Mouse (Mus musculus) stomach, embryonic 14.5 days (tissue): Measurements from ENCODE around the gene Kcnt1. TPM values are rescaled to one million over a fixed set of nuclear protein-coding genes. Genes with fewer than 3 reads are reported as not detected.
"Not testable (repeated sequence)": the region's sequence is repeated elsewhere in the genome, so short reads cannot be mapped to it uniquely, and the experiment has no call there.

Experiments
- ATAC-seq: fragments of 200-750 bp; cut with Nextera tagmentation; 2 replicates; pipeline ENCODE4 v1.8.0; 2017; ENCODE audit warnings: low read depth, moderate TSS enrichment; ENCODE audit not compliant: insufficient number of reproducible peaks, insufficient read depth, low FRiP score
- H3K27ac ChIP-seq: fragments of 300-500 bp; sonication (generic); 2 replicates; pipeline ENCODE4 v1.5.1; 2014; ENCODE audit warnings: mild to moderate bottlenecking, low read length, moderate library complexity, mixed read lengths
- H3K27me3 ChIP-seq: fragments of 300-500 bp; sonication (generic); 2 replicates; pipeline ENCODE4 v1.6.1; 2014; ENCODE audit warnings: low read length, control low read depth, mixed read lengths; ENCODE audit not compliant: control insufficient read depth, insufficient read depth
- H3K36me3 ChIP-seq: fragments of 300-500 bp; sonication (generic); 2 replicates; pipeline ENCODE4 v1.6.1; 2014; ENCODE audit warnings: mild to moderate bottlenecking, control low read depth, low read length, moderate library complexity, mixed read lengths; ENCODE audit not compliant: control insufficient read depth, insufficient read depth
- H3K4me1 ChIP-seq: fragments of 300-500 bp; sonication (generic); 2 replicates; pipeline ENCODE4 v1.6.1; 2014; ENCODE audit warnings: low read length, control low read depth, mixed read lengths; ENCODE audit not compliant: control insufficient read depth, insufficient read depth
- H3K4me2 ChIP-seq: fragments of 300-500 bp; sonication (generic); replicated peaks from 2 replicates; pipeline ENCODE4 v1.6.1; 2014; ENCODE audit warnings: low read depth, low read length, control low read depth
- H3K4me3 ChIP-seq: fragments of 300-500 bp; sonication (generic); 2 replicates; pipeline ENCODE4 v1.5.1; 2014; ENCODE audit warnings: low read depth, low read length, control low read depth
- H3K9ac ChIP-seq: fragments of 300-500 bp; sonication (generic); replicated peaks from 2 replicates; pipeline ENCODE4 v1.6.1; 2014; ENCODE audit warnings: low read depth, mild to moderate bottlenecking, control low read depth, low read length, moderate library complexity, mixed read lengths
- H3K9me3 ChIP-seq: fragments of 300-500 bp; sonication (generic); 2 replicates; pipeline ENCODE4 v1.6.1; 2016; ENCODE audit warnings: low read depth, low read length, control low read depth; ENCODE audit not compliant: control insufficient read depth
- WGBS: fragments of 180-500 bp; shearing (Covaris S2); extraction: QIAGEN DNeasy Blood & Tissue Kit; methylation state at CpG from one replicate; pipeline ENCODE4 v1.1.7; 2014; 5-methylcytosine and 5-hydroxymethylcytosine counted together
- polyA plus RNA-seq: library from polyadenylated mRNA; unstranded; fragments of >200 nt; fragmentation: Nextera tagmentation; extraction: Ambion mirVana; gene quantifications from 2 replicates; pipeline ENCODE4 v1.2.1, GENCODE M21; 2014

Gene Kcnt1
- 0.59 and 0.80 TPM in 2 replicates for polyA plus RNA-seq

GRCm38 (mm10) chr2:25863337-25864131, at the start of gene Kcnt1:
Kcnt1 (plus strand) TSS chr2:25863734.
- H3K4me1 ChIP-seq: peaks cover 7% of the 10 kb centered on the region
- H3K4me3 ChIP-seq: peak within 1 kb of the TSS; percentile 38
- H3K36me3 ChIP-seq: no peaks in the 10 kb centered on the region
- peaks cover 4% of the 10 kb centered on the region; the same call in 1 of the 2 replicates for H3K27me3 ChIP-seq
- WGBS: 2% methylated on average over 51 of the region's 53 CpGs
- no peak within 1 kb of the TSS for H3K9ac ChIP-seq
- no peak within 1 kb of the TSS for H3K27ac ChIP-seq
- H3K9me3 ChIP-seq: no peaks in the 10 kb centered on the region
- peak within 1 kb of the TSS; percentile 95 for H3K4me2 ChIP-seq
- ATAC-seq: 0 out of 2 replicates have a peak, but pooled peaks have one; percentile 18

- H3K4me2 ChIP-seq, H3K4me3 ChIP-seq, H3K4me1 ChIP-seq, H3K27ac ChIP-seq, H3K27me3 ChIP-seq, H3K36me3 ChIP-seq, H3K9me3 ChIP-seq, H3K9ac ChIP-seq, ATAC-seq: not testable (repeated sequence)
- WGBS: 77% methylated on average over 1 of the region's 1 CpGs
Measured at GRCm38 (mm10) chr2:25815748-25816147, 47.8 kb upstream of the Kcnt1 start, which contains the start of gene Glt6d1. Glt6d1 (minus strand) TSS chr2:25815848.

- Histone ChIP-seq H3K4me3 (no peak within 1 kb of the TSS), H3K27me3 (no peaks in the 10 kb centered on the region), H3K36me3 (no peaks in the 10 kb centered on the region), H3K9me3 (no peaks in the 10 kb centered on the region), H3K4me2 (no peak within 1 kb of the TSS), H3K4me1 (no peaks in the 10 kb centered on the region), H3K27ac (no peak within 1 kb of the TSS), H3K9ac (no peak within 1 kb of the TSS)
- ATAC-seq: no peak
- WGBS: 81% methylated on average over 1 of the region's 1 CpGs
Measured at GRCm38 (mm10) chr2:25822806-25823205, 40.7 kb upstream of the Kcnt1 start, which contains the start of gene Lcn9. Lcn9 (plus strand) TSS chr2:25823153.

GRCm38 (mm10) chr2:25824751-25825150, 38.8 kb upstream of the Kcnt1 start:
- Histone ChIP-seq H3K9me3 (no peaks in the 10 kb centered on the region), H3K27me3 (no peaks in the 10 kb centered on the region), H3K4me3 (no peak overlapping the region), H3K27ac (no peak overlapping the region), H3K9ac (no peak overlapping the region), H3K4me2 (no peak overlapping the region), H3K4me1 (no peaks in the 10 kb centered on the region), H3K36me3 (no peaks in the 10 kb centered on the region)
- WGBS: 88% methylated on average over 3 of the region's 3 CpGs
- ATAC-seq: no peak

GRCm38 (mm10) chr2:25828344-25828947, 35.1 kb upstream of the Kcnt1 start:
- no peak overlapping the region for H3K4me3 ChIP-seq
- no peaks in the 10 kb centered on the region for H3K9me3 ChIP-seq
- H3K27ac ChIP-seq: no peak overlapping the region
- no peaks in the 10 kb centered on the region for H3K4me1 ChIP-seq
- H3K36me3 ChIP-seq: no peaks in the 10 kb centered on the region
- H3K9ac ChIP-seq: no peak overlapping the region
- ATAC-seq: no peak
- no peaks in the 10 kb centered on the region for H3K27me3 ChIP-seq
- WGBS: 73% methylated on average over 8 of the region's 8 CpGs
- no peak overlapping the region for H3K4me2 ChIP-seq

- no peak overlapping the region for H3K9ac ChIP-seq
- H3K4me3 ChIP-seq: no peak overlapping the region
- no peaks in the 10 kb centered on the region for H3K27me3 ChIP-seq
- H3K36me3 ChIP-seq: no peaks in the 10 kb centered on the region
- no peaks in the 10 kb centered on the region for H3K9me3 ChIP-seq
- WGBS: 67% methylated on average over 3 of the region's 3 CpGs
- no peak for ATAC-seq
- no peak overlapping the region for H3K27ac ChIP-seq
- H3K4me1 ChIP-seq: no peaks in the 10 kb centered on the region
- no peak overlapping the region for H3K4me2 ChIP-seq
Measured at GRCm38 (mm10) chr2:25830786-25831185, 32.7 kb upstream of the Kcnt1 start.

- H3K27ac ChIP-seq: no peak overlapping the region
- H3K9ac ChIP-seq: no peak overlapping the region
- H3K4me1 ChIP-seq: no peaks in the 10 kb centered on the region
- no peaks in the 10 kb centered on the region for H3K36me3 ChIP-seq
- H3K9me3 ChIP-seq: no peaks in the 10 kb centered on the region
- H3K4me3 ChIP-seq: no peak overlapping the region
- WGBS: 40% methylated on average over 5 of the region's 5 CpGs
- H3K27me3 ChIP-seq: no peaks in the 10 kb centered on the region
- ATAC-seq: peak; percentile 56; the same call in 1 of the 2 replicates
- no peak overlapping the region for H3K4me2 ChIP-seq
Measured at GRCm38 (mm10) chr2:25836291-25836690, 27.2 kb upstream of the Kcnt1 start.

- H3K36me3 ChIP-seq: no peaks in the 10 kb centered on the region
- ATAC-seq: no peak
- no peak overlapping the region for H3K4me2 ChIP-seq
- no peaks in the 10 kb centered on the region for H3K9me3 ChIP-seq
- H3K4me1 ChIP-seq: no peaks in the 10 kb centered on the region
- H3K27me3 ChIP-seq: no peaks in the 10 kb centered on the region
- 66% methylated on average over 4 of the region's 4 CpGs for WGBS
- no peak overlapping the region for H3K4me3 ChIP-seq
- no peak overlapping the region for H3K27ac ChIP-seq
- no peak overlapping the region for H3K9ac ChIP-seq
Measured at GRCm38 (mm10) chr2:25842161-25842560, 21.4 kb upstream of the Kcnt1 start.
